Mouse (Mus musculus): Measurements from ENCODE around the gene Mettl15.

Gene Mettl15

DNA sequence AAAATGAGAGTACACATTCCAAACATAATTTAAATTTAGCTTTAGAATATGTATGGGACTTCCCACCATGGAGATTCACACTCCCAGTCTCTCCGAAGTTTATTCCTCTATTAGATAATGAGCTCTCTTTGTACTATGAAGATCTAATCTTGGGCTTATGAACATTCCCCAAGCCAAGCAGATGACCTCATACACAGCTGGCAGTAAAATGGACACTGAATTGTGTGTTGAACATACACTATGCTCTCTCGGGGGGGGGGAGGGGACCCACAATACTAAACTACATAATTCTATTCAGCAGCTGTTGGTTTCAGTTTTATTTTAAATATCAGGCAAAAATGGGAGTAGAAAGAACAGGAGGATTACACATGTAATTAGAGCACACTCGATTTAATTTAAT, 97.6 kb downstream of the Mettl15 start:
- DNase-seq (ENCODE audit: inconsistent age in 2 of 2, low spot score in 1 of 2), result no peak

- no peak for DNase-seq (ENCODE audit: inconsistent age in 2 of 2, low spot score in 1 of 2)
Observed at GRCm38 (mm10) chr2:109158509-109158908, 122.0 kb downstream of the Mettl15 start.

DNA sequence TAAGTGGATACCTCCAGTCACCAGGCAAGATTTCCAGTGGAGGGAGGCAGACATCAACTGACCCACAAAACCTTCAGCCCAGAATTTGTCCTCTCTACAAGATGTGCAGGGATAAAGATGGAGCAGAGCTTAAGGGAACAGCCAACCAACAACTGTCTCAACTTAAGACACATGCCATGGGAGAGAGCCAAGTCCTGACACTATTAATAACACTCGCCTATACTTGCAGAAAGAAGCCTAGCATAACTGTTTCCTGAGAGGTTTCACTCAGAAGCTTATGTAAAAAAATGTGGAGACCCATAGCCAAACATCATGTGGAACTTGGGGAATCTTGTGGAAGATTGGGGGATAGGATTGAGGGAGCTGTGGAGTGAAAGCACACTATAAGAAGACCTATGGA, 124.4 kb downstream of the Mettl15 start:
- no peak for DNase-seq (ENCODE audit: inconsistent age in 2 of 2, low spot score in 1 of 2)

GRCm38 (mm10) chr2:109153402-109154050, 127.0 kb downstream of the Mettl15 start:
- peak in 1 of 2 experiments; percentile 66 for DNase-seq (ENCODE audit: inconsistent age in 2 of 2, low spot score in 1 of 2)

GRCm38 (mm10) chr2:109147292-109147691, 133.3 kb downstream of the Mettl15 start:
- no peak for DNase-seq (ENCODE audit: inconsistent age in 2 of 2, low spot score in 1 of 2)

GRCm38 (mm10) chr2:109144410-109144809, 136.1 kb downstream of the Mettl15 start:
- no peak for DNase-seq (ENCODE audit: inconsistent age in 2 of 2, low spot score in 1 of 2)

GRCm38 (mm10) chr2:109140330-109140729, 140.2 kb downstream of the Mettl15 start:
- DNase-seq (ENCODE audit: inconsistent age in 2 of 2, low spot score in 1 of 2), result no peak

DNA sequence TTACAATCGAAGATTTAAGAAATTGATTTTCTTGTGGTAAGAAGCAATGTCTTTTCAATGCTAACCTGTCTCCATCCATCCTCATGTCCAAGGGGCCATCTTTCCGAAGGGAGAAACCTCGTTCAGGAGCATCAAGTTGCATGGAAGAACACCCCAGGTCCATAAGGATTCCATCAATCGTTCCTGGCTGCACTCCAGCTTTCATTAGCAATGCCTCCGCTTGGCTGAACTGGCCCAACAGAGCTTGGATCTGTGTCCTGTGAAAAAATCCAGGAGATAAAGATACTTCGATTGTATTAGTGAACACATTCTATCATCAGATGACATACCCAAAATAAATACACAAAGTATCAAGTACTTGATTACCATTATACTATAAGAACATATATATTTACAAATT, 143.3 kb downstream of the Mettl15 start:
- no peak for DNase-seq (ENCODE audit: inconsistent age in 2 of 2, low spot score in 1 of 2)

GRCm38 (mm10) chr2:109130718-109131117, 149.8 kb downstream of the Mettl15 start:
- no peak for DNase-seq (ENCODE audit: inconsistent age in 2 of 2, low spot score in 1 of 2)

GRCm38 (mm10) chr2:109129921-109130320, 150.6 kb downstream of the Mettl15 start:
- no peak for DNase-seq (ENCODE audit: inconsistent age in 2 of 2, low spot score in 1 of 2)

GRCm38 (mm10) chr2:109105773-109106484, 174.6 kb downstream of the Mettl15 start:
- no peak for DNase-seq (ENCODE audit: inconsistent age in 2 of 2, low spot score in 1 of 2)

GRCm38 (mm10) chr2:109049686-109050085, 230.9 kb downstream of the Mettl15 start:
- DNase-seq (ENCODE audit: inconsistent age in 2 of 2, low spot score in 1 of 2), result no peak

Data from adrenal gland, adult (tissue).